Mouse (Mus musculus) kidney, adult 2 months (tissue): ENCODE data around the gene Arhgap10. TPM values are rescaled to one million over a fixed set of nuclear protein-coding genes. Genes with fewer than 3 reads are reported as not detected.

Source experiments
- DNase-seq: peaks from one replicate; pipeline ENCODE4 v3.0.0; 2021
- H3K27ac ChIP-seq: fragments of 200-500 bp; 2 replicates; pipeline ENCODE4 v1.5.1; 2012; ENCODE audit warnings: low read depth, low read length, control low read depth, inconsistent platforms; ENCODE audit not compliant: insufficient read depth
- H3K27me3 ChIP-seq: fragments of 200-500 bp; replicated peaks from 2 replicates; pipeline ENCODE4 v1.6.1; 2012; ENCODE audit warnings: mild to moderate bottlenecking, moderate library complexity, low read length, inconsistent platforms; ENCODE audit not compliant: control insufficient read depth, insufficient read depth
- H3K36me3 ChIP-seq: fragments of 200-500 bp; 2 replicates; pipeline ENCODE4 v1.6.1; 2012; ENCODE audit warnings: mild to moderate bottlenecking, moderate library complexity, low read length, inconsistent platforms; ENCODE audit not compliant: control insufficient read depth, insufficient read depth
- H3K4me1 ChIP-seq: fragments of 200-500 bp; 2 replicates; pipeline ENCODE4 v1.6.1; 2011; ENCODE audit warnings: low read length; ENCODE audit not compliant: control insufficient read depth, insufficient read depth
- H3K4me3 ChIP-seq: fragments of 200-500 bp; 2 replicates; pipeline ENCODE4 v1.5.1; 2011; ENCODE audit warnings: mild to moderate bottlenecking, low read depth, low read length, control low read depth; ENCODE audit not compliant: insufficient read depth
- CTCF ChIP-seq: fragments of 200-500 bp; conservative IDR thresholded peaks from 2 replicates; pipeline ENCODE4 v1.5.1; 2011; ENCODE audit warnings: low read depth, mild to moderate bottlenecking, control low read depth, low read length, moderate library complexity, mixed read lengths; ENCODE audit not compliant: insufficient read depth, insufficient read length
- POLR2A ChIP-seq: fragments of 200-500 bp; IDR thresholded peaks from one replicate; pipeline ENCODE4 v1.6.1; 2011; ENCODE audit warnings: low read depth, low read length, control low read depth
- WGBS: fragments of 180-500 bp; shearing (Covaris S2); methylation state at CpG from one replicate; pipeline ENCODE4 v1.1.7; 2018; 5-methylcytosine and 5-hydroxymethylcytosine counted together
- polyA plus RNA-seq: library from polyadenylated mRNA; depleted of rRNA; stranded (reverse); fragments of >200 nt; gene quantifications from 2 replicates; pipeline ENCODE4 v1.2.3, GENCODE M21; 2012; rRNA removed

Arhgap10 gene
- polyA plus RNA-seq, 1 experiment = 28.0 TPM

DNA sequence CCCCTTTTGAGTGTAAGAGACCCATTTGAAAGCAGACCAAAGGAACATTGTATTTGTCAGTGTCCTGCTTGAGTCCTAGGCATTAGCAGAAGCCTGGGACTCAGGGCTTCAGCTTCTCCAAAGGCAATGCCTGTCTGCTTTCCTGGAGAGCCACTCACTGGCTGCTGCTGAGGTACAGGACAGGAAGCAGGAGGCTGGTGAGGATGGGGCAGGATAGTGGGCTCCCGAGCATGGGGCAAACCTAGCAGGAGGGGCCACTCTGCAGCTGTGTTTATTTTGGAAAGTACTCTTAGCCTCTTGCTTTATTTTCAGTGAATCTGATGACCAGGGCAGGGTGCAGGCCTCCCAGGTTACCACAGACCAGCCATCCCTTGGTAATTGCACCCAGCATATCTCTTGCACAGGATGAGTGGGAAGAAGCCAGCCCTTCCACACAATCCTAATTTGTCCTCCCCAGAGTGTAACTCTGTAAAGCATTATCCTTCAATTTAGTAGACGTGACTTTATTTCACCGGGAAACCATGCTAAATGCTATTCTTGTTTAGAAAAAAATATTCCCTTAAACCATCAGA is 303.8 kb downstream of the Arhgap10 start:
- Histone ChIP-seq H3K4me1 (no peaks in the 10 kb centered on the region), H3K27ac (no peak overlapping the region), H3K4me3 (no peak overlapping the region), H3K27me3 (no peaks in the 10 kb centered on the region), H3K36me3 (no peaks in the 10 kb centered on the region; the same call in 1 of the 2 replicates)
- TF ChIP-seq CTCF (no peak), POLR2A (no peak)
- WGBS = 66% methylated on average over 3 of the region's 3 CpGs
- no peak for DNase-seq

DNA sequence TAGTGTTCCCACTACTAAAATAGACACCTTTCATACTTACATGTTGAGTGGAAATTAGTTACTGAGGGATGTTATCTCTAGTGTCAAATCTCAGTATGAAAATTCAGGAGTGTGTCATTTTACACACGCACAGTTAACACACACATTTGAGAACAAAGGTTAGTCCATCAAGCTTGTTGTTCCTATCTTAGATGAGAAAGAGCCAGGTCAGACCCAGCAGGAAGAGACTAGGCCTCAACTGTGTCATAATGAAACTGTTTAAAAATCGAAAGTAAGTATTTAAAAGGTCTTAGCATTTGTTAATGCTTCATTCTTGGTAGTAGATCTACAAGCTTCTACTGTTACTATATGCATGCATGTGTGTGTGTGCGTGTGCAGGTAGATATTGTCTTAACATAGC is 308.5 kb downstream of the Arhgap10 start:
- Histone ChIP-seq H3K36me3 (no peaks in the 10 kb centered on the region; the same call in 1 of the 2 replicates), H3K27me3 (no peaks in the 10 kb centered on the region), H3K4me3 (no peak overlapping the region), H3K27ac (no peak overlapping the region), H3K4me1 (no peaks in the 10 kb centered on the region)
- WGBS = 83% methylated on average over 3 of the region's 3 CpGs
- no peak for TF ChIP-seq CTCF
- TF ChIP-seq POLR2A = no peak
- DNase-seq = no peak

Other genes with a start within 250 kb of the Arhgap10 start
- 8.0 and 8.2 TPM in 2 replicates for gene Prmt9, start 31.4 kb upstream of the Arhgap10 start, polyA plus RNA-seq
- gene Tmem184c, start 92.7 kb upstream of the Arhgap10 start, polyA plus RNA-seq = 10.0 and 13.2 TPM in 2 replicates
- gene Ednra, start 206.5 kb upstream of the Arhgap10 start, polyA plus RNA-seq = 3.7 and 4.1 TPM in 2 replicates